Mouse (Mus musculus) myocyte (in vitro differentiated cells): ENCODE measurements around the gene Tcte1.

Experiments used
- POLR2A ChIP-seq: IDR thresholded peaks from one replicate; pipeline ENCODE4 v1.6.1; 2011; ENCODE audit warnings: low read depth, mild to moderate bottlenecking, control low read depth, moderate library complexity; ENCODE audit not compliant: insufficient read length
- POLR2AphosphoS2 ChIP-seq: IDR thresholded peaks from one replicate; pipeline ENCODE4 v1.6.1; 2011; ENCODE audit warnings: low read depth, control low read depth; ENCODE audit not compliant: insufficient read length
- SRF ChIP-seq: IDR thresholded peaks from one replicate; pipeline ENCODE4 v1.6.1; 2011; ENCODE audit warnings: low read depth; ENCODE audit not compliant: control insufficient read depth, insufficient read length
- TCF12 ChIP-seq: IDR thresholded peaks from one replicate; pipeline ENCODE4 v1.6.1; 2011; ENCODE audit warnings: mild to moderate bottlenecking, control low read depth; ENCODE audit not compliant: poor library complexity, insufficient read depth, severe bottlenecking

DNA sequence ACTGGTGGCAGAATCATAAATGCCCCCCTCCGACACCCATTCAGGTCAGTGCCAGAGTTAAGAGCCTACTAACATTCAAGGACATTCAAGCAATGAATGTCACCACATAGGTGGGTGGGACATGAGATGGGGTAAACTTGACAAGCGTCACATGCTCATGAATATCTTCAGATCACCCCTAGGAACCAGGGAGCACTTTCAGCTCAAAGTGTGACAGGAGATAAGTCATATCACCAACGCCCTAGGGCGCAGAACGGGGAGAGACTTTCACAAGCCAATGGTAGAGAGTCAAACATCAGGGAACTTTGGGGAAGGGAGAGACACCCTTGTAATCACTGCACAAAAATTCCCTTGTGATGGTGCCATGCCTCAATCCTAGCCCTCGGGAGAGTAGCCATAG, 59.0 kb downstream of the Tcte1 start:
- TF ChIP-seq POLR2AphosphoS2 (no peak), POLR2A (no peak), SRF (no peak), TCF12 (no peak)
